Mouse (Mus musculus) telencephalon, adult 2 months (tissue): ENCODE data around the gene Osbpl9.

Experiments
- DNase-seq: peaks from one replicate; pipeline ENCODE4 v3.0.0-alpha.2; 2011; ENCODE audit warnings: low read depth, low spot score

Gene Osbpl9

DNA sequence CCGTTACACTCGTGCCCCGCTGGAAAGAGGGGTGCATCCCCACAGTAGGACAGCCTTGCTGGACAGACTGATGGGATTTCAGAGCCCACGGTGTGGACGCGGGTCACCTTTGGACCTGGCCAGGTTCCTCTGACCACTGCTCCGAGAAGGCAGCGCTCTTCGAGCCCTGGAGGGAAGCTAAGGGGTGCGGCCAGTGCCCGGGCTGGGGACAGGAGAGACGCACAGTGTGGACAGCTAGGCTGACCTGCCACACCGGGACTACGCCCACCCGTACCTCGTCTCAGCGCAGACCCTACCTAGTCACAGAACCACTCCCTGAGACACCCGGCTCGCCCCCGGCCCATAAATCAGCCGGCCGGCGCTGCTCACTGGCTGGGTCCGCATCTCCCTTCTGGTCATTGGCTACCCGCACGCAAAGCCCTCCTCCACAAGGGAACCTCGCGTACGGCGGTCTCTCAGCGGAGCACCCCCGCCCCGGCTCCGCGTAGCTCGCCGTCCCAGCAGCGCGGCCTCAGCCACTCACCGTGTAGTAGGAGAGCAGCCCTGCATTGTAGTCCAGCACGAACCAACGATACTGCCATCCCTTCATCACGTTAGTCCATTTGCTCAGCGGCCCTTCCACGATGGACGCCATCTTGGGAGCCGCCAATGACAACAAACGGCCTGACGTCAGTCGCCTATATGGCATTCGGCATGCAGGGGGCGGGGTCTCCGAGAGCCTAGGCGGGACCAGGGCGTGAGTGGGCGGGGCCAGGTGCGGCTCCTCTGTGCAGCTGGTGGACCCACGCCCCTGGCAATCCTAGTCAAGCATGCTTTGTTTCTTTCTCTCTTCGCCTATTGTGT, at the start of gene Osbpl9:
Osbpl9 (minus strand) TSS at position 691 of the 843 bp plus-strand sequence.
- DNase-seq = peak; percentile 89

DNA sequence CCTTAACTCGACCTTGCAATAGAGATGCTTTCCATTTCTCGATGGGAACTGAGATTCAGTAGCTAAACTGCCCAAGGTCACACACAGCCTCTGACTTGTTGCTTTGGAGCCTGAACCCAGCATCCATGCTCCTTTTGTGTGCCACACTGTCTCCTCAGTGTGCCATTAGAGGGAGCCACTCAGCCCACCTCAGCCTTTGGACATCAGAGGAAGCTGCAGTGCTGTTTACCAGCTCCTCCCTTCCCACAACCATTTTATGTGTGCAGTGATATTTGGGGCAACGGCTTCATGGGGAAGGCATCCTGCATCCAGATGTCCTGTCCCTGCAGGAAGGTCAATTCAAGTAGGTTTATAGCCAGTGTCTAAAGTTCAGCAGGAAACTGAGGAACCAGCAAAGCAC, 49.5 kb upstream of the Osbpl9 start:
- DNase-seq = no peak

DNA sequence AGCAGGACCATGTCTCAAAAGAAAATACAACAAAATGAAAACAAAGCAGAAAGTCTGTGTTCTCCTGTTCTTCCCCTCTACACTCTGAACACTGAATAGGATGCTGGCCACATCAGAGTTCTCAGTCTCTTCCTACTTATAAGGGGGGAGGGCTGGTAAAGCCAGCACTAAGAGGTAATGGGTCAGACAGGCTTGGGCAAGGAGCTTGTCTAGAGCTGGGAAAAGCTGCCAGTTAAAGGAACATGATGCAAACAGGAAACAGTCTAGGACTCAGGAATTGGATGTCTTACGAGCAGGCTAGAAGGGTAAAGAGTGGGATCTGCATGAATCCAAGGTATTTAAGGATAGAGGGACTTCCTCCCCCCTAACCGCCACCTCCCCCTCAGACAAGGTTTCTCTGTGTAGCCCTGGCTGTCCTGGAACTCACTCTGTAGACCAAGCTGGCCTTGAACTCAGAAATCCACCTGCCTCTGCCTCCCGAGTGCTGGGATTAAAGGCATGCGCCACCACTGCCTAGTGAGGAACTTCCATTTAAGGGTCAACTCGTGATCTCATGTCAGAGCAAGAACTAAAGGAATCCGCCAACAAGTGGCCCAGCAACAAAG, 43.0 kb upstream of the Osbpl9 start:
- no peak for DNase-seq

DNA sequence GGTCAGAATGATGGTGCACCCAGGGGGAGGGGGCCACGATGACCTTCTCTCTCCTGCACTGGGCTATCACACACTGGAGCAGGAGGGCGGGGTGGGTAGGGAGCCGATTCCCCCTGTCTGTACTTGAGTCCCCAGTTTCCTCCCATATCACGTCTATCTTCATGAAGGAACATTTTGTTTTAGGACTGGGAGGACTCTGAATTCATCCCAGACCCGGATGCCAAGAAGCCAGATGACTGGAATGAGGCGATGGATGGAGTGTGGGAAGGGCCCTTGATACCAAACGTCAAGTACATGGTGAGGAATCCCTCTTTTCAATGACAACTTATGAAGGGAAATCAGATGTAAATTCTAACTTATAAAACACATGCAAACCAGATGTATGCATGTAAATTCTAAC, 42.4 kb upstream of the Osbpl9 start:
- no peak for DNase-seq

DNA sequence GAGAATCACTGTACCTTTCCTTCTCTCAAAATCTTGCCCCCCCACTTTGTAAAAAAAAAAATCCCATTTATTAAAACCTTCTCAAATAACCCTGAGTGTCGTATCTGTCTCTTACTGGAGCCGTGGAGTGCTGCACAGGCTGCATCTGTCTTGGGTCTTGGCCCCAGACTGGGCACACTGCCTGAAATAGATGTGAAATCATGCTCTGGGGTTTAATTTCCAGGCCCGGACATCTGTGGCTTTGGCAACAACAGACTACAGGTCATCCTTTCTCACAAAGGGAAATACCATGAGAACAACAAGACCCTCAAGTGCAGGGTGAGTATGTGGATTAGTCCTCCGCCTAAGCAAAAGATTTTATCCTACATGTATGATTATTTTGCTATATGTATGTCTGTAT, 39.9 kb upstream of the Osbpl9 start:
- DNase-seq = no peak

DNA sequence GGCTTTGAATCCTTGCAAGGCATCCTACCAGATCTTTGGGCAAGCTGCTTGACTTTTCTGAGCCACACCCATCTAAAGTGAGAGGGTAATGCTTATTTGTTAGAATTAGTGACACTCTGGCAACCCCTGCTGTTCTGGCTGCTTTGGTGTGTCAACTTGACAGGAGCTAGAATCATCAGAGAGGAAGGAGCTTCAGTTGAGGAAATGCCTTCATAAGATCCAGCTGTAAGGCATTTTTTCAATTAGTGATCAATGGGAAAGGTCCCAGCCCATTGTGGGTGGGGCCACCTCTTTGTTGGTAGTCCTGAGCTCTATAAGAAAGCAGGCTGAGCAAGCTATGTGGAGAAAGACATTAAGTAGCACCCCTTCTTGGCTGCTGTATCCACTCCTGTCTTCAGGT, 39.1 kb upstream of the Osbpl9 start:
- DNase-seq = no peak

DNA sequence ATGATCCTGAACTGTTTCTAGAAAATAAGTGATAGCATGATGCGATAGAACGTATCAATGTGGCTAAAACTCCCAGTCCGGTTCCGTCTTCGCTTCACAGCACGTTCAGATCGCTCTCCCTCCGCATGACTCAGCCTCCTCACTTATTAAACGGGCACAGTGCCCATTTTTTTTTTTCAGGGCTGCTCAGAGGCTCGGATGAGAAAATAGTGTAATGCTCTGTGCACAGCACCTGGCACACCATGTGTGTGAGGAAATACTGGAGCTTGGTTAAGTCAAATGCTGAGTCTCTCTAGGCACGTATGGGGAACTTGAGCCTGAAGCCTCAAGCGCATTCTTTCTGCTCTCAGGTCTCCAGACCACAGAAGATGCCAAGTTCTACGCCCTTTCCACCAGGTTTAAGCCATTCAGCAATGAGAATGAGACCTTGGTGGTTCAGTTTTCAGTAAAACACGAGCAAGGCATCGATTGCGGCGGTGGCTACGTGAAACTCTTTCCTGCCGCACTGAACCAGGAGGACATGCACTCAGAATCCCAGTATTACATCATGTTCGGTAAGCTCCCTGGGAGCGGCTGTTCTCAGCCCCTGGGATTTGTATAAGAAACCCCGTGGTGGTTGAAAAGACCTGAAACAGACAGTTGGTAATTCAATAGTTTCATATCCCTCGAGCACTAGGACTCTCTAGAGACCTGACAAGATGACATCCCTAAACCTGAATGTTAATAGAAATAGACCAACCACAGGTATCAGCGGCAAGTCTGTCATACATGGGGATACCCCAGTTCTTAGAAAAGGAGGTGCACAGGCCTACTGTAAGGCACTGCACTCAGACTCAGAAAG, 36.6 kb upstream of the Osbpl9 start:
- peak; percentile 29 for DNase-seq

DNA sequence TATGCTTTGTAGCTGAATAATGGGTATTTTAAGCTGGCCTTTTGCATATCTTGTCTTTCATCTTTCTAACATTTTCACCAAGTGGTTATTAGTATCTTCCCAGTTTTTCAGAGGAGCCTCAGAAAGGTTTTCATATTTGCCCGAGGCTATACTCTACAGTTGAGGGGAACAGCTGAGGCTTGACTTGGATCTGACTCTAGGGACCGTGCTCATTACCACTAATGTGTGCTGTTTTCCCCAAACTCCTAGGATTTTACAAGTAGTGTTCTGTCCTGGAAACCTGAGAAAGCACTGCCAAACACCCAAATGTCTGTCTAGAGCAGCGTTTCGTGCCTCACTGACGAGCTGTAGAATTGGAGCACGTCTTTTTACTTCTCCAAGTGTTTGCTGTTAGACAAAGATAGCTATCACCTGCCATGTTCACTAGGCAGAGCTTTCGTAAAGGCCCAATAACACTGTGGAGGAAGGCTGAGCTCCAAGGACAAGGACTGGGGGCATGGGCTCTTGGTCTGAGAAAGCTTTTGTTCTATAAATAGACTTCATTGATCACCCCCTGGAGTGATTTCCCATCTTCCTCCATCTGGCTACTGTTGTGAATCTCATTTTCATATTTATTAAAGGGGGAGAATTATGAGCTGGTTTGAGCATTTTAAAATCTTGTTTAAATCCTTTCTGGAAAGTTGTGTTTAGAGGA, 34.3 kb upstream of the Osbpl9 start:
- DNase-seq = no peak

DNA sequence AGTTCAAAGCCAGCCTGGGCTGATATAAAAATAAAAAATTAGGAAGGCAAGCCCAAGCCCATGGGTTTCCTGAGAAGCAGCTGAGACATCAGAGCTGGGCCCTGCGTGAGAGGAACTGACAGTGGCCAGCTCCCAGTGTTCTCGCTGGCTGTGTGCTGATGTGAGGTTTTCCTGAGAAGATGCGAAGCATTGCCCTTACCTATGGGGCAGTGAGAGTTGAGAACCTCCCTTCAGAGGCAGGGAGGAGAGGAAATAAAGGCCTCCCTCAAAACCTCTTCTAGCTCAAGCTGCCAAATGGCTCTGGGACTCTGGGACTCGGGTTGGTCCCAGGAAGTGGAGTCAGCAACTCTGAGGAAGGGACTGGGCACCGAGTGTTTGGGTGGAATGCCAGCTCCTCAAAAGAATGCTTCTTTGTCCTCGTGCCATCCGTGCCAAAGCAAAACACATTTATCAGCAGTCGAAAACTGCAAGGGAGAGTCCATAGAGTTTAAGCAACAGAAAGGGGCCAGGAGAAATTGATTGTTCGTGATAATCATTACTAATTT, 32.8 kb upstream of the Osbpl9 start:
- no peak for DNase-seq

DNA sequence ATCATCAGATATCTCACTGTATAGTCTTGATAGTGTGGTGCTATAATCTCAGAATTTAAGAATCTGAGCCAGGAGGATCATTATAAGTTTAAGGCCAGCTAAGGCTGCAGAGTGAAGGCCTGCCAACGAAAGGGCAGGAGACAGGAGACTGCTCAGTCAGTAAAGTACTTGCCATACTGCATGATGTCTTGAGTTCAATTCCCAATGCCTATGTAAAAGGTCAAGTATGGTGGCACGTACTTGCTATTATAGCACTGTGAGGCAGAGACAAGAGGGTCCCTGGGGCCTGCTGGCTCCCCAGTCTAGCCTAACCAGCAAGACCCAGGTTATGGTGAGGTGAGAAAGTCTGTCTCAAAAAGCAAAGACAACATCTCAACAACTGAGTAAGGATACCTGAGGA, 32.1 kb upstream of the Osbpl9 start, which contains the start of gene Calr4:
Calr4 (plus strand) TSS at position 301 of the 400 bp plus-strand sequence.
- DNase-seq = no peak

DNA sequence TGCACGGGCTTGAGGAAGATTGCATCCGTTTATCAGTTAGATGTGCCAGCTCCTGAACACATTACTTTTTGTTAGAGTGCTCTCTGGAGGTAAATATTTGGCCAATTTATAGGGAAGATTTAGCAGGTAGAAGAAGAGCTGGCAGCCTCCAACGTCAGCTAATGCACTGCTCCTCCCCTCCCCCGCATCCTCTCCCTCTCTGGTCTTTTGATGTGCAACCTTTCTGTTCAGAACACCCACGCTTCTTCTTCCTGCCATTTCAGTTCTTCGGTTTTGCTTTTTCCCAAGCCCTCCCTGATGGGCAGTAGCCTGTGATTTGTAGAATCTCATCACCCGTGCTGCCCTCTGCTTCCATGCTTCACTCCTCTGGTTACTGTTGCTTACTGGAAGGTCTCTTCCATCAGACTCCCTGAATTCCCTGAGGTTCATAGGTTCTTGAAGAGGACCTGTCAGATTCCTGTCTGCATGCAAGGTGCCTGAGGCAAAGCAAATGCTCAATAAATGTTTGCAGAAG, 27.8 kb upstream of the Osbpl9 start:
- DNase-seq = no peak

DNA sequence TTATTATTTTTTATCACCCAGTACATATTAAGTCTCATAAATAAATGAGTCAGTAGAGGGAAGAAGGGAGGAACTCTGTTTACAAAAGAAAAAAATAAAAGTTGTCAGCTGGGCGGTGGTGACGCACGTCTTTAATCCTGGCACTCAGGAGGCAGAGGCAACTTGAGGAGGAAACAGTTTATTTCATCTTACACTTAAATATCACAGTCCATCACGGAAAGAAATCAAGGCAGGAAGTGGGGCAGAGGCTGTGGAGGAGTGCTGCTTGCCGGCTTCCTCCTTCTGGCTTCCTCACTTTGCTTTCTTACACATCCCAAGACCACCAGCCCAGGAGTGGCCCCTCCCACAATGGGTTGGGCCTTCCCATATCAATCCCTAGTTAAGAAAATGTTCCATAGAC, 24.0 kb upstream of the Osbpl9 start:
- DNase-seq = no peak

DNA sequence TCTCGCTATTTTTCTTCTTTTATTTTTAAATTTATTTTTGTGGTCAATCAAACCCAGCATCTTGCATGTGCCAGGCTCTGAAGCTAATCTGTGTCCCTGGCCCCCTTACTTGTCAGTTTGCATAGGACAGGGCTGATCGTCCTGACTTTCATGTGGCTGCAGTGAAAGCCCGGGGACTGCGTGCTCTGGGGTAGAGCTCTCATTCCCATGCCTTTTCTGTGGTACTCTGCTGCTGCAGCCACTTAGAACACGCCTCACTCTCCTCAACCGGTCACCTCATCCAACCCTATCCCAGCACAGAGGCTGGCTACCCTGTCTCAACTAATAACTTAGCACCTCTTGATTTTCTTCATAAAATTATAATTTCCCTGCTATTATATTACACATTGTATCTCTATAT, 23.5 kb upstream of the Osbpl9 start:
- no peak for DNase-seq

DNA sequence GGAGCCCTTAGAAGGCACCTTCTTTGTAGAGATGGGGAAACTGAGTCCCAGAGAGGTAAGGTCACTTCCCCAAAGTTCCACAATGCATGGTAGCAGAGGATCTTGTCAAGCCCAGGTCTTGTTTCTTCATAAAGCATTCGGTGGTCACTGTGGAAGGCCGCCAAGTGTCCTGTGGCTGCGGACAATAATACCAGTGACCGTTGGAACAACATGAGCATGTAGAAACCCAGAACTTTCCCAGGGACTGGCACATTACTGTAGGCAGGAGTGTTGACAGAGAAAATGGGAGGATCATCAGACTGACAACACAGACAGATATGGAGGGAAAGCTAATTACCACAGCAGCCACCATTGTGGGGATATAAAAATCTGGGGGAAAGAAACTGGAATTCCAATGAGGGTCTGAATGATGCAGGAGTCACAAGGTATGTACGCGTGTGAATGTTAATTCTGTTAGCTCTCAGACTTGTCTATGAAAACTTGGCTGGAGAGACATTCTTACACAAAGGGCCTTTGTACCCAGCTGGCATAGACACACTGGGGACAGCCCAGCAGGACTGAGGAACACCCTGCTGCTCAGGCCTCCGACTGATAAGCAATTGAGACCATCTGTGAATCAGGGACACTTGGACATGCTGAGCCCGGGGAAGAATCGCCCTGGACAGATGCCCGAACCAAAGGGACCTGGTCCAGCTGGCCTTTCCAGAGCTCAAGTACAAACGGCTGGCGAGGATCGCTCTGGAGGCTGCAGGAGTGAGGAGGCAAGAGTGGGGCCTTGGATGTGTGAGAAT, 22.9 kb upstream of the Osbpl9 start:
- DNase-seq = peak; percentile 60

DNA sequence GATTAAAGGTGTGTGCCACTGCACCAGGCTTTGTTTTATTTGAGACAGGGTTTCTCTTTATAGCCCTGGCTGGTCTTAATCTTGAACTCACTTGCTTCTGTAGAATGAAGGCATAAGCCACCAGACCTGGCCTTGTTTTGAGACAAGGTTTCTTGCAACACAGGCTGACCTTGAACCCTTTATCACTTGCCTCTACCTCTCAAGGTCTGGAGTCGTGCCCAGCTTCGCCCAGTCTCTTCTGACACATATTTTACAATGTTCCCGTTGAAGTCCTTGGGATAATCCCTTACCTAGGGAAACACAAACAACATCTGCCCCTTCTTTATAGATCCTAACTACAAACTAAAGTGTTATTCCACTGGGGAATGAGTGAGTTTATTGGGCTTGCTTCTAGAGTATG, 19.9 kb upstream of the Osbpl9 start:
- no peak for DNase-seq

DNA sequence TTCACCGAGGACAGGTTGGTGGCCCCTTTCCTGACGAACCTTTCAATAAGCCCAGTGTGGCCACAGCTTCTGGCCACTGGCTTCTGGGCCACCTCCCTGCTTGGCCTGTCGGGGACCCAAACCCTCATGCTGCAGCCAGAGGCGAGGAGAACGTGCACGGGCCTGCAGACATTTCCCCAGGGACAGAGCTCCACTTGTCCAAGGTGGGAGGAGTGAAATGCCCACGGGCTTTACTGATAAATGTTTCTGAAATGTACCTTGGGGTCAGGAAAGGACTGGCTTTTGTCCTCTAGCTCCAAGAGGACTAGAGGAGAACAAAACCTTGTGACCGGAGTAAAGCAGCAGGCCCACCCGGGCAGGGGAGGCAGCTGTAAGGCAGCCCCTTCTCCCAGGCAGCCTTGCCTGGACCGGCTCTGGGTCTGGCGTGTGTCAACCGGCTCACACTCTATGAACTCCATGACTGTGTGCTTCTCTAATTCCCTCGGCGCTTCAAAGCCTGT, 18.4 kb upstream of the Osbpl9 start:
- no peak for DNase-seq

DNA sequence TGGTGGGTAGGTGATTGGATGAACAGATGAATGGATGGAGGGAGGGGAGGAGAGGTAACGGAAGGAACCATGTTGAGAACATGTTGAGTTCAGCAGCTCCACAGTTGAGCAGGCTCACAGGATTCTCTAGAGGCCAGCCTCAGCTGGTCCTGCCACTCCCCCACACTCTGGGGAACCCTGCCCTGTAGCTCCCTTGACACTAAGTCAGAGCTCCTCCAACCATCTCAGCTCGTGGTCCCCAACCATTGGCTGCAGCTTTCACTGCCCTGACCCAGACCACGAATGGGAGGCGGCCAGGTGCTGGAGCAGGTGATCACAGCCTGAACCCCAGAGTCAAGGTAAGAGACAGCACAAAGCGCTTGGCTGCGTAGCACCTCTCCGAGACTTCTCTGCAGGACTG, 15.9 kb upstream of the Osbpl9 start:
- DNase-seq = no peak

DNA sequence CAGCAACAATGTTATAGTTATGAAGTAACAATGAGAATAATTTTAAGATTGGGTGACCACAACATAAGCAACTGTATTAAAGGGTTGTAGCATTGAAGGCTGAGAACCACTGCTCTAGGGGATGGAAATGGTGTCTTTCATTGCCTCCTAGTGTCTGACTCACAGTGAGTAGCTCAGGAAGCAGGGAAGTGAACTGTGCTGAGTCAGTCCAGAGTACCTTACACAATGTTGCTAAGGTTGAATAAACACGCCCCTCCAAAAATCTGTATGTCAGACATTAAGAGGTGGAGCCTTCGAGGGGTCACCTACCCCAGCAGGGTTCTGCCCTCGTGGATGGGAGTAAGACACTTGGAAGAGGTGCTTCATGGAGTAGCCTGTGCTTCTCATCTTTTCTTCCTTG, 11.9 kb upstream of the Osbpl9 start:
- no peak for DNase-seq

DNA sequence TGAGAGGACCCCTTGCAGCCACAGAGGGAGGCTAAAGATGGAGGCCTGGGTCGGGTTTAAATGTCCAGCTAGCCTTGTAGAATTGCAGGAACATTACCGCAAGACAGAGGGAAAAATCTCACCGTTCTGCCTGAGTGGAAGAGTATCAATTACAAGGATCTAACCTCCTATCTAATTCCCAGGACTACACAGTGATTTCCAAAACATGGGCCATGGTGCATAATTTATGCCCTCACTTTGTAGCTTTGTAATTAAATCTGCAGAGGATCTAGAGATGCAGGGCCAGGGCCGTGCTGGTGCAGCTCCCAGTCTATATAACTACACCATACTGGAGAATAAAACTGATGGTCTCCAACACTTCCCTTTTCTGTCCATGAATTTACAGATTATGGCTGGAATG, 8.8 kb upstream of the Osbpl9 start:
- DNase-seq = no peak

DNA sequence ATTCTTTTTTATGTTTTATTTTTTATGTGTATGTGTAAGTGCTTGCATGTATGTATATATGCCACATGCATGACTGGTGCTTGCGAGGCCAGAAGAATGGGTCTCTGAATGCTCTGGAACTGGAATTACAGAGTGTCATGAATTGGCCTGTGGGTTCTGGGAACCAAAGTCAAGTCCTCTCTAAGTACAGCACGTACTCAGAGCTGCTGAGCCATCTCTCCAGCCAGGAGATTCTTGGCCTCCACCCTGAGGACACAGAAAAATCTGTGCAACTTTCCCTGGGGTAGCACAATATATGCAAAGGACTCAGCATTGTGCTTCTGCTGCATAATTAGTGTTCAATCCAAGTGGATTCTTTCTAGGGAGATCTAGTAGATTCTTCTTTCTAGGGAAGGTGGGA, 8.2 kb upstream of the Osbpl9 start:
- DNase-seq = no peak
